Mouse (Mus musculus) bone marrow, adult 2 months (tissue): Measurements from ENCODE around the gene Spp1. TPM values are rescaled to one million over a fixed set of nuclear protein-coding genes. Genes with fewer than 3 reads are reported as not detected.

ENCODE experiments used
- H3K27ac ChIP-seq: fragments of 200-500 bp; 2 replicates; pipeline ENCODE4 v1.5.1; 2012; ENCODE audit warnings: low read depth, mild to moderate bottlenecking, control low read depth, inconsistent platforms, low read length; ENCODE audit not compliant: control insufficient read depth, poor library complexity, insufficient read depth
- H3K4me1 ChIP-seq: fragments of 200-500 bp; 2 replicates; pipeline ENCODE4 v1.6.1; 2011; ENCODE audit warnings: low read length; ENCODE audit not compliant: control insufficient read depth, insufficient read depth
- H3K4me3 ChIP-seq: fragments of 200-500 bp; replicated peaks from 2 replicates; pipeline ENCODE3; 2011; ENCODE audit warnings: mild to moderate bottlenecking, low read depth, low read length, control low read depth; ENCODE audit not compliant: control insufficient read depth
- CTCF ChIP-seq: fragments of 200-500 bp; IDR thresholded peaks from 2 replicates; pipeline ENCODE4 v1.5.1; 2011; ENCODE audit warnings: low read length, control low read depth; ENCODE audit not compliant: control insufficient read depth, insufficient read depth
- POLR2A ChIP-seq: fragments of 200-500 bp; IDR thresholded peaks from 2 replicates; pipeline ENCODE4 v1.6.1; 2011; ENCODE audit warnings: low read depth, mild to moderate bottlenecking, control low read depth, low read length, borderline replicate concordance; ENCODE audit not compliant: control insufficient read depth
- WGBS: fragments of 180-500 bp; shearing (Covaris S2); methylation state at CpG from one replicate; pipeline ENCODE4 v1.1.7; 2018; 5-methylcytosine and 5-hydroxymethylcytosine counted together
- polyA plus RNA-seq: library from polyadenylated mRNA; stranded (reverse); fragments of >200 nt; gene quantifications from 2 replicates; pipeline ENCODE4 v1.2.4, GENCODE M21; 2011; ENCODE audit warnings: low replicate concordance; ENCODE audit not compliant: missing spikeins, insufficient read depth, insufficient read length

The Spp1 gene
- polyA plus RNA-seq, 1 experiment, result 344 TPM

GRCm38 (mm10) chr5:104417028-104417427 is 17.9 kb upstream of the Spp1 start:
- H3K27ac ChIP-seq, result no peak overlapping the region
- 32% methylated on average over 3 of the region's 3 CpGs for WGBS
- H3K4me1 ChIP-seq, result no peaks in the 10 kb centered on the region; the same call in none of the 2 replicates
- TF ChIP-seq POLR2A, result no peak
- H3K4me3 ChIP-seq, result no peak overlapping the region

- WGBS, result 45% methylated on average over 1 of the region's 1 CpGs
- TF ChIP-seq CTCF (no peak), POLR2A (no peak)
- no peaks in the 10 kb centered on the region; the same call in none of the 2 replicates for H3K4me1 ChIP-seq
- no peak overlapping the region for H3K27ac ChIP-seq
- H3K4me3 ChIP-seq, result no peak overlapping the region
Measured at GRCm38 (mm10) chr5:104417721-104418120, 17.2 kb upstream of the Spp1 start.

GRCm38 (mm10) chr5:104422039-104422438 is 12.9 kb upstream of the Spp1 start:
- Histone ChIP-seq H3K27ac (no peak overlapping the region), H3K4me1 (no peaks in the 10 kb centered on the region; the same call in none of the 2 replicates), H3K4me3 (no peak overlapping the region)
- 40% methylated on average over 2 of the region's 2 CpGs for WGBS
- TF ChIP-seq CTCF (no peak), POLR2A (no peak)

GRCm38 (mm10) chr5:104423861-104424260 is 11.1 kb upstream of the Spp1 start:
- WGBS, result 87% methylated on average over 3 of the region's 3 CpGs
- TF ChIP-seq POLR2A (no peak), CTCF (no peak)
- Histone ChIP-seq H3K4me1 (no peaks in the 10 kb centered on the region), H3K27ac (no peak overlapping the region), H3K4me3 (no peak overlapping the region)

GRCm38 (mm10) chr5:104425949-104426348 is 9.0 kb upstream of the Spp1 start:
- no peaks in the 10 kb centered on the region for H3K4me1 ChIP-seq
- H3K27ac ChIP-seq, result no peak overlapping the region
- no peak overlapping the region for H3K4me3 ChIP-seq
- WGBS, result 4% methylated on average over 8 of the region's 8 CpGs
- TF ChIP-seq POLR2A (no peak), CTCF (no peak)

- 23% methylated on average over 12 of the region's 12 CpGs for WGBS
- H3K4me3 ChIP-seq, result no peak overlapping the region
- TF ChIP-seq POLR2A (no peak), CTCF (no peak)
- H3K27ac ChIP-seq, result no peak overlapping the region
- H3K4me1 ChIP-seq, result peaks cover 5% of the 10 kb centered on the region; the same call in 1 of the 2 replicates
Measured at GRCm38 (mm10) chr5:104432886-104433285, 2.0 kb upstream of the Spp1 start.

- H3K4me3 ChIP-seq, result no peak overlapping the region
- TF ChIP-seq POLR2A (no peak), CTCF (no peak)
- H3K27ac ChIP-seq, result no peak overlapping the region
- peaks cover 5% of the 10 kb centered on the region; the same call in 1 of the 2 replicates for H3K4me1 ChIP-seq
- WGBS, result 35% methylated on average over 6 of the region's 6 CpGs
Measured at GRCm38 (mm10) chr5:104433968-104434565, 851 bp upstream of the Spp1 start.

GRCm38 (mm10) chr5:104436406-104437076 is 1.6 kb downstream of the Spp1 start:
- no peak for TF ChIP-seq POLR2A
- no peak for TF ChIP-seq CTCF
- peaks cover 2% of the 10 kb centered on the region; the same call in 1 of the 2 replicates for H3K4me1 ChIP-seq
- 77% methylated on average over 7 of the region's 7 CpGs for WGBS
- no peak overlapping the region for H3K4me3 ChIP-seq
- no peak overlapping the region for H3K27ac ChIP-seq
